Mouse (Mus musculus) heart, embryonic 13.5 days (tissue): ENCODE measurements around the gene Gnptg. TPM values are rescaled to one million over a fixed set of nuclear protein-coding genes. Genes with fewer than 3 reads are reported as not detected.

Source experiments
- ATAC-seq: fragments of 200-750 bp; cut with Nextera tagmentation; 2 replicates; pipeline ENCODE4 v1.8.0; 2017; ENCODE audit warnings: moderate TSS enrichment; ENCODE audit not compliant: insufficient number of reproducible peaks, low FRiP score, low TSS enrichment; ENCODE audit errors: extremely low read depth
- H3K27ac ChIP-seq: fragments of 300-500 bp; sonication (generic); replicated peaks from 2 replicates; pipeline ENCODE4 v1.5.1; 2015; ENCODE audit warnings: moderate library complexity, mild to moderate bottlenecking, inconsistent platforms
- H3K27me3 ChIP-seq: fragments of 300-500 bp; sonication (generic); replicated peaks from 2 replicates; pipeline ENCODE4 v1.6.1; 2015; ENCODE audit warnings: mild to moderate bottlenecking, inconsistent platforms
- H3K36me3 ChIP-seq: fragments of 300-500 bp; sonication (generic); 2 replicates; pipeline ENCODE4 v1.6.1; 2015; ENCODE audit warnings: mild to moderate bottlenecking, inconsistent platforms
- H3K4me1 ChIP-seq: fragments of 300-500 bp; sonication (generic); 2 replicates; pipeline ENCODE4 v1.6.1; 2015; ENCODE audit warnings: inconsistent platforms
- H3K4me2 ChIP-seq: fragments of 300-500 bp; sonication (generic); 2 replicates; pipeline ENCODE4 v1.6.1; 2015; ENCODE audit warnings: inconsistent platforms, mild to moderate bottlenecking, moderate library complexity
- H3K4me3 ChIP-seq: fragments of 300-500 bp; sonication (generic); 2 replicates; pipeline ENCODE4 v1.5.1; 2015; ENCODE audit warnings: moderate library complexity, mild to moderate bottlenecking, inconsistent platforms
- H3K9ac ChIP-seq: fragments of 300-500 bp; sonication (generic); 2 replicates; pipeline ENCODE4 v1.6.1; 2015; ENCODE audit warnings: inconsistent platforms, mild to moderate bottlenecking, moderate library complexity
- H3K9me3 ChIP-seq: fragments of 300-500 bp; sonication (generic); 2 replicates; pipeline ENCODE4 v1.6.1; 2016; ENCODE audit warnings: inconsistent platforms
- WGBS: fragments of 180-500 bp; shearing (Covaris S2); methylation state at CpG from one replicate; pipeline ENCODE4 v1.1.7; 2015; ENCODE audit warnings: mixed read lengths; 5-methylcytosine and 5-hydroxymethylcytosine counted together
- polyA plus RNA-seq: library from polyadenylated mRNA; unstranded; fragments of >200 nt; fragmentation: Nextera tagmentation; extraction: Ambion mirVana; gene quantifications from 2 replicates; pipeline ENCODE4 v1.2.1, GENCODE M21; 2015

Gene Gnptg
- polyA plus RNA-seq, result 27.9 and 28.2 TPM in 2 replicates

DNA sequence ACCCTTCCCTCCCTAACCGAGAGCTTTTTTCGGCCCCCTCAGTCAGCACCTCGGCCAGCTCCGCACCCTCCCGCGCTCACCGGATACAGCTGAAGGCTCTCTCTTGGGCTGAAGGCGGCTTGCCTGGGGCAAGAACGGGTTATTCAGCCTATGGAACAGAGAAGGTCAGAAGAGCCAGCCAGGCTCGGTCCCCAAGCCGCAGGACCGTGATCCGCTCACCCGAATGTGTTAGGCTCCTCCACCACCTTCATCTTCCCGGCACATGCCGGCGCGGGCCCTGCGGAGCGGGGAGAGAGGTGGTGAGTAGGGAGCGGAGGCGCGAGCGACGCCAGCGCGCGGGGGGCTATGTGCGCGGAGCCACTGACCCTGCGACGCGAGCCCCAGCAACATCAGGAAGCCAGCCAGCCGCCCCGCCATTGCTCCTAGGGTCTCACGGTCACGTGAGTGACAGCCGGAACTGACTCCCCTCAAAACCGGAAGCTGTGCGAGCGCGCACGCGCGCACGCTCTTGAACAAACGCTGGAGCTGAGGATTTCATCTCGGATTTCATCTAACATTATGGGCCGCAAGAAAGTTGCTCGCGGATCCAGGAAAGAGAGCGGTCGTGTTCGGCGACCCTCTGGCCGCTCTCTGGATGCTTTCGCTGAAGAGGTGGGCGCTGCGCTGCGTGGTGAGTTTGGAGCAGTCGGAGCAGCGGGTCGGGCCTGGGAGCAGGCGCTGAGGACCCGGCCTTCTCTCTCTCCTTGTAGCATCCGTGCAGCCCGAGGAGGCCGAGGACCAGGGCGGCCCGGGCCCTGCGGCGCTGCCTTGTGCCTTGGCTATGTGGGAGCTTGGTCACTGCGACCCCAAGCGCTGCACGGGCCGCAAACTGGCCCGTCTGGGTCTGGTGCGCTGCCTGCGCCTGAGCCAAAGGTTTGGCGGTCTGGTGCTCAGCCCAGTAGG, at the start of gene Gnptg, which contains the start of gene Tsr3:
TSS of gene Gnptg (minus strand) at position 430 of the 942 bp plus-strand sequence.
TSS of gene Tsr3 (plus strand) at position 476 of the 942 bp plus-strand sequence.
- no peak; the same call in 1 of the 2 replicates for ATAC-seq
- WGBS, result under 1% methylated on average over 80 of the region's 80 CpGs
- H3K9ac ChIP-seq, result peak within 1 kb of the TSS; percentile 98
- peak within 1 kb of the TSS; percentile 94 for H3K4me3 ChIP-seq
- H3K27me3 ChIP-seq, result no peaks in the 10 kb centered on the region
- peaks cover 44% of the 10 kb centered on the region for H3K36me3 ChIP-seq
- no peaks in the 10 kb centered on the region for H3K9me3 ChIP-seq
- H3K4me2 ChIP-seq, result peak within 1 kb of the TSS; percentile 89
- peaks cover 19% of the 10 kb centered on the region for H3K4me1 ChIP-seq
- peak within 1 kb of the TSS; percentile 90 for H3K27ac ChIP-seq

GRCm38 (mm10) chr17:25288842-25289241, 48.9 kb upstream of the Gnptg start:
- Histone ChIP-seq H3K27ac (no peak overlapping the region), H3K27me3 (peaks cover 11% of the 10 kb centered on the region), H3K36me3 (no peaks in the 10 kb centered on the region), H3K9me3 (no peaks in the 10 kb centered on the region), H3K4me2 (no peak overlapping the region), H3K4me3 (no peak overlapping the region), H3K9ac (no peak overlapping the region), H3K4me1 (0 out of 2 replicates have a peak, but pooled peaks cover 2% of the 10 kb centered on the region)
- WGBS, result 17% methylated on average over 4 of the region's 4 CpGs
- no peak for ATAC-seq

DNA sequence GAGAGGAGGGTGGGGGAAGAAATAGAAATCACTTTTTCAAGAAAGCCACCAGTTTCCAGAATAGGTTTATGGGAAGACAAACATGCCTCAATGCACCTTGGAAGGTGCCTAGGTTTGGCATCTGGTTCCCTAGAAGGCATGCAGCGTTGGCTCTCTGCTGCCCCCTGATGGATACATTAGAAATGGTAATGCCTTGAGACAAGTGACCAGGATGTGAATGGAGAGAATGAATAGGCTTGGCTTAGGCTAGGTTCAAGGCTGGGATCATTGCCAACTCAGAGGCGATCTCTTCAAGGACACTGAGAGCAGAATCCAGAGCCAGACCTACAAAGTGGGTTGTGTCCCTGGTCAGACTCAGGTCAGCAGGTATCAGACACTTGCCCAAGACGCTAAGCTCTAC, 45.1 kb upstream of the Gnptg start:
- Histone ChIP-seq H3K9me3 (no peaks in the 10 kb centered on the region), H3K4me3 (no peak overlapping the region), H3K4me1 (0 out of 2 replicates have a peak, but pooled peaks cover 2% of the 10 kb centered on the region), H3K27ac (no peak overlapping the region), H3K4me2 (no peak overlapping the region), H3K9ac (no peak overlapping the region), H3K27me3 (peaks cover 4% of the 10 kb centered on the region; the same call in 1 of the 2 replicates), H3K36me3 (no peaks in the 10 kb centered on the region)
- WGBS, result 20% methylated on average over 3 of the region's 3 CpGs
- ATAC-seq, result no peak

DNA sequence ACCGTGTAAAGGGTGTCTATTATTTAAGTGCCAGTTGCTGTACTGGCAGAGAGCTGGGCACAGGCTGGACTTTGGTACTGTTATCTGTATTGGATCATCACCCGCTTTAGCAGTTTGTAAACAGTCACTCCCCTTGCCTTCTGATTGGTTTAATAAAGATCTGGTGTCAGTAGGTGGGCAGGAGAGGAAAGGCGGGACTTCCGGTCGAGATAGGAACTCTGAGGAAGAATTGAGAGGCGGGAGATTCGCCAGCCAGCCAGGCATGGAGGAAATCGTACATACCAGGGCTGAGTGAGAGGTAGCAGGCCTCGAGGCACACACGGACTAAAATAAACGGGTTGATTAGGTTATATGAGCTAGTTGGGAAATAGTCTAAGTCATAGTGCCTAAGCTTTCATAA, 42.2 kb upstream of the Gnptg start:
- H3K9me3 ChIP-seq, result no peaks in the 10 kb centered on the region
- H3K4me3 ChIP-seq, result no peak overlapping the region
- 0 out of 2 replicates have a peak, but pooled peaks cover 2% of the 10 kb centered on the region for H3K4me1 ChIP-seq
- H3K36me3 ChIP-seq, result no peaks in the 10 kb centered on the region
- no peak overlapping the region for H3K27ac ChIP-seq
- peak overlapping the region; percentile 32 for H3K4me2 ChIP-seq
- peaks cover 7% of the 10 kb centered on the region for H3K27me3 ChIP-seq
- H3K9ac ChIP-seq, result no peak overlapping the region
- WGBS, result 29% methylated on average over 11 of the region's 11 CpGs
- no peak for ATAC-seq

DNA sequence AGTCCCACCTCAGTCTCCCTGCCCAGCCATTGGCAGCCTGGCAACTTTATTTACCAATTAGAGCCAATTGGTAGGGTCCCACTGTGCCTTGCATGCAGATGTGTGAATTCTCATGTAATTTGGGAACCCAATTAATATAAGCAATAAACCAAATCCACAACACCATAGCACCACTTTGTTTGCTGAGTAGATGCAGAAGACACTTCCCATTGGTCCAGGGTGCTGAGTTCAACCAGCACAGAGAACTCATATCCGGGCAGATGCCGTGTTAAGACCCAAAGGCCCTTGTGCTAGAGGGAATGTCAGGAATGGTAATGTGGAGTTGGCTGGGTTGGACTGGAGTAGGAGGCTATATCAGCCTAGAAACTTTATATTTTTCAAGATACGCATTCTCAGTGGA, 35.9 kb upstream of the Gnptg start:
- peaks cover 7% of the 10 kb centered on the region for H3K27me3 ChIP-seq
- H3K36me3 ChIP-seq, result no peaks in the 10 kb centered on the region
- H3K9ac ChIP-seq, result no peak overlapping the region
- H3K4me1 ChIP-seq, result peaks cover 22% of the 10 kb centered on the region
- no peak for ATAC-seq
- H3K27ac ChIP-seq, result no peak overlapping the region
- H3K4me2 ChIP-seq, result no peak overlapping the region
- WGBS, result 90% methylated on average over 3 of the region's 3 CpGs
- no peak overlapping the region for H3K4me3 ChIP-seq
- no peaks in the 10 kb centered on the region for H3K9me3 ChIP-seq

GRCm38 (mm10) chr17:25274571-25275346, 34.8 kb upstream of the Gnptg start, which contains the start of gene Ube2i:
Ube2i (minus strand) TSS chr17:25274622.
- Histone ChIP-seq H3K9me3 (no peaks in the 10 kb centered on the region), H3K4me2 (peak within 1 kb of the TSS; percentile 89), H3K4me1 (peaks cover 32% of the 10 kb centered on the region), H3K27ac (peak within 1 kb of the TSS; percentile 97), H3K27me3 (peaks cover 3% of the 10 kb centered on the region; the same call in 1 of the 2 replicates), H3K4me3 (peak within 1 kb of the TSS; percentile 100), H3K36me3 (peaks cover 4% of the 10 kb centered on the region), H3K9ac (peak within 1 kb of the TSS; percentile 99)
- WGBS, result 78% methylated on average over 9 of the region's 9 CpGs
- no peak for ATAC-seq

DNA sequence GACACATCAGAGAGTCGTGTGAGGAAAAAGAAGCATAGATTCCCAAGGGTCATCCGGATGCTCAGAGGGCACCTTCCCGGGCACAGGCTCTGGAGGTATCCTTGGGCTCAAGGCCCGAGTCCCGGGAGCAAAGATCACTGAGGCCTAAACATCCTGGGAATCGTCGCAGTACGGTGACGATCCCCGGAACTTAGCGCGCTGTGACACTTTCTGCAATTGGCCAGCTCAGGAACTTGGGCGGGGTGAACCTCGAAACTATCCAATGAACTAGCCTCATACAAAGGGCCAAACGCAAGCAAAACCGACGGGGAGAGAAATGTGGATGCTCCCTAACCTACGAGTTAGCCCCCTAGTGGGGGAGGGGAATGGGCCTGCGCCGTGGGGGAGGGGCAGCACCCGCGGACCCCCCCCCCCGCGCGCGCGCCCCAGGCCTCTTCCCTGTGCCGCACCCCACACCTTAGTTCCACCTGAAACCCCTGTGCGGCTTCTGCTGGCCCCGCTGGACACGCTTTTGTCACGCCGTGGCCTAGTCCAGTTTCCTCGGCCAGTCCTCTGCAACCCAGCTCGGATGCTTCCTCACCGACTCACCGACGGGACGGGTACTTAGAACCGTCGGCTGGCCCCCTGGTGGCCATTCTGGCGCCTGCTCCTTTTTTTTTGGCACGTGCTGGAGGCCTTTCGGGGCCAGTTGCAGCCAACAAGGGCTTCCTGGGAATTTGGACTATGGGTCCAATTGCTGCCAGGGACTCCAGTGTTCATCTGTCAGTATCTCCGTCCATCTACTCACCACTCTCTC, 34.0 kb upstream of the Gnptg start:
- H3K27me3 ChIP-seq, result peaks cover 3% of the 10 kb centered on the region; the same call in 1 of the 2 replicates
- H3K36me3 ChIP-seq, result peaks cover 12% of the 10 kb centered on the region
- WGBS, result under 1% methylated on average over 35 of the region's 45 CpGs
- H3K4me1 ChIP-seq, result peaks cover 36% of the 10 kb centered on the region
- peak overlapping the region; percentile 100 for H3K4me3 ChIP-seq
- H3K4me2 ChIP-seq, result peak overlapping the region; percentile 89
- H3K9me3 ChIP-seq, result no peaks in the 10 kb centered on the region
- peak; percentile 72 for ATAC-seq
- peak overlapping the region; percentile 97 for H3K27ac ChIP-seq
- peak overlapping the region; percentile 99 for H3K9ac ChIP-seq

GRCm38 (mm10) chr17:25272951-25273705, 33.2 kb upstream of the Gnptg start:
- Histone ChIP-seq H3K27ac (peak overlapping the region; percentile 97), H3K9me3 (no peaks in the 10 kb centered on the region), H3K9ac (peak overlapping the region; percentile 99), H3K36me3 (peaks cover 20% of the 10 kb centered on the region), H3K27me3 (no peaks in the 10 kb centered on the region; the same call in 1 of the 2 replicates), H3K4me2 (peak overlapping the region; percentile 89), H3K4me3 (peak overlapping the region; percentile 100), H3K4me1 (peaks cover 36% of the 10 kb centered on the region)
- WGBS, result under 1% methylated on average over 92 of the region's 92 CpGs
- ATAC-seq, result peak; percentile 82

- H3K27ac ChIP-seq, result peak overlapping the region; percentile 97
- no peak for ATAC-seq
- peak overlapping the region; percentile 100 for H3K4me3 ChIP-seq
- H3K4me1 ChIP-seq, result peaks cover 36% of the 10 kb centered on the region
- under 1% methylated on average over 10 of the region's 10 CpGs for WGBS
- H3K27me3 ChIP-seq, result no peaks in the 10 kb centered on the region
- peak overlapping the region; percentile 99 for H3K9ac ChIP-seq
- H3K9me3 ChIP-seq, result no peaks in the 10 kb centered on the region
- H3K36me3 ChIP-seq, result peaks cover 28% of the 10 kb centered on the region
- H3K4me2 ChIP-seq, result peak overlapping the region; percentile 89
These were observed 32.4 kb upstream of the Gnptg start for GRCm38 (mm10) chr17:25272326-25272725.

GRCm38 (mm10) chr17:25270795-25271335, 30.9 kb upstream of the Gnptg start:
- peaks cover 43% of the 10 kb centered on the region for H3K36me3 ChIP-seq
- peaks cover 36% of the 10 kb centered on the region for H3K4me1 ChIP-seq
- no peaks in the 10 kb centered on the region for H3K9me3 ChIP-seq
- ATAC-seq, result no peak
- peak overlapping the region; percentile 89 for H3K4me2 ChIP-seq
- 61% methylated on average over 2 of the region's 2 CpGs for WGBS
- H3K27me3 ChIP-seq, result no peaks in the 10 kb centered on the region
- peak overlapping the region; percentile 99 for H3K9ac ChIP-seq
- peak overlapping the region; percentile 100 for H3K4me3 ChIP-seq
- 0 out of 2 replicates have a peak overlapping the region, but pooled peaks have one; percentile 97 for H3K27ac ChIP-seq
